Mouse (Mus musculus) MEL (cell line): ENCODE results near the gene Lin52. TPM values are rescaled to one million over a fixed set of nuclear protein-coding genes. Genes with fewer than 3 reads are reported as not detected.

Source experiments
- DNase-seq: peaks from one replicate; pipeline ENCODE4 v3.0.0; 2011; ENCODE audit warnings: low read depth, low spot score
- H3K27ac ChIP-seq: 2 replicates; pipeline ENCODE4 v1.5.1; 2012; ENCODE audit warnings: low read depth, mild to moderate bottlenecking, control low read depth, low read length, moderate library complexity; ENCODE audit not compliant: control insufficient read depth
- H3K27me3 ChIP-seq, 2 experiments: fragments of 150-350 bp in 1 of 2; sonication (generic) in 1 of 2; 2 replicates each; pipeline ENCODE4 v1.6.1; 2012; ENCODE audit warnings: low read length in 2 of 2, mild to moderate bottlenecking in 2 of 2, improper control_type of control experiment in 1 of 2, moderate library complexity in 1 of 2; ENCODE audit not compliant: insufficient read depth in 2 of 2, control insufficient read depth in 1 of 2
- H3K36me3 ChIP-seq, 2 experiments: 2 replicates each; pipeline ENCODE4 v1.6.1; 2012 to 2014; ENCODE audit warnings: low read length in 2 of 2, improper control_type of control experiment in 1 of 2, inconsistent platforms in 1 of 2, mild to moderate bottlenecking in 1 of 2; ENCODE audit not compliant: insufficient read depth in 2 of 2, control insufficient read depth in 1 of 2
- H3K4me1 ChIP-seq, 2 experiments: fragments of 150-350 bp in 1 of 2; sonication (generic) in 1 of 2; 2 replicates each; pipeline ENCODE4 v1.6.1; 2012; ENCODE audit warnings: low read length in 2 of 2, improper control_type of control experiment in 1 of 2, mild to moderate bottlenecking in 1 of 2; ENCODE audit not compliant: insufficient read depth in 2 of 2, control insufficient read depth in 1 of 2
- H3K4me3 ChIP-seq, 2 experiments: fragments of 150-350 bp in 1 of 2; sonication (generic) in 1 of 2; 2 replicates each; pipeline ENCODE4 v1.5.1; 2012; ENCODE audit warnings: low read depth in 2 of 2, low read length in 2 of 2, mild to moderate bottlenecking in 2 of 2, moderate library complexity in 2 of 2, control low read depth in 1 of 2, improper control_type of control experiment in 1 of 2; ENCODE audit not compliant: control insufficient read depth in 1 of 2, insufficient read depth in 1 of 2
- H3K79me2 ChIP-seq: 2 replicates; pipeline ENCODE4 v1.6.1; 2012; ENCODE audit warnings: mild to moderate bottlenecking, low read length, moderate library complexity; ENCODE audit not compliant: control insufficient read depth, poor library complexity, insufficient read depth
- H3K9ac ChIP-seq: 2 replicates; pipeline ENCODE4 v1.6.1; 2012; ENCODE audit warnings: low read depth, mild to moderate bottlenecking, control low read depth, low read length, moderate library complexity; ENCODE audit not compliant: control insufficient read depth, poor library complexity, severe bottlenecking
- H3K9me3 ChIP-seq: fragments of 150-350 bp; sonication (generic); replicated peaks from 2 replicates; pipeline ENCODE4 v1.6.1; 2012; ENCODE audit warnings: mild to moderate bottlenecking, low read length, improper control_type of control experiment, moderate library complexity; ENCODE audit not compliant: insufficient read depth
- BHLHE40 ChIP-seq: IDR thresholded peaks from 2 replicates; pipeline ENCODE4 v1.6.1; 2012; ENCODE audit warnings: low read depth, mild to moderate bottlenecking, inconsistent platforms, low read length, improper control_type of control experiment, borderline replicate concordance
- CTCF ChIP-seq, 3 experiments: IDR thresholded peaks in 2 of 3; conservative IDR thresholded peaks in 1 of 3; 2 replicates each; pipeline ENCODE4 v1.5.1; 2011 to 2012; ENCODE audit warnings: low read length in 3 of 3, low read depth in 2 of 3, mild to moderate bottlenecking in 2 of 3, improper control_type of control experiment in 1 of 3, inconsistent platforms in 1 of 3, mixed read lengths in 1 of 3, moderate library complexity in 1 of 3; ENCODE audit not compliant: control insufficient read depth in 1 of 3, insufficient read depth in 1 of 3, poor library complexity in 1 of 3, severe bottlenecking in 1 of 3
- JUND ChIP-seq: IDR thresholded peaks from 2 replicates; pipeline ENCODE4 v1.6.1; 2011; ENCODE audit warnings: low read depth, mild to moderate bottlenecking, improper control_type of control experiment, low read length
- MAFK ChIP-seq: IDR thresholded peaks from 2 replicates; pipeline ENCODE4 v1.6.1; 2011; ENCODE audit warnings: low read depth, mild to moderate bottlenecking, low read length, improper control_type of control experiment, borderline replicate concordance
- MAX ChIP-seq: IDR thresholded peaks from 2 replicates; pipeline ENCODE4 v1.6.1; 2011; ENCODE audit warnings: low read length, improper control_type of control experiment
- MAZ ChIP-seq: IDR thresholded peaks from 2 replicates; pipeline ENCODE4 v1.6.1; 2012; ENCODE audit warnings: low read depth, mild to moderate bottlenecking, inconsistent platforms, low read length, improper control_type of control experiment
- MYB ChIP-seq: IDR thresholded peaks from 2 replicates; pipeline ENCODE4 v1.6.1; 2011; ENCODE audit warnings: mild to moderate bottlenecking, low read depth, low read length, improper control_type of control experiment
- RAD21 ChIP-seq: IDR thresholded peaks from 2 replicates; pipeline ENCODE4 v1.6.1; 2011; ENCODE audit warnings: mild to moderate bottlenecking, low read depth, low read length, improper control_type of control experiment
- RCOR1 ChIP-seq: IDR thresholded peaks from 2 replicates; pipeline ENCODE4 v1.6.1; 2012; ENCODE audit warnings: low read depth, mild to moderate bottlenecking, inconsistent platforms, low read length, improper control_type of control experiment
- SIN3A ChIP-seq: IDR thresholded peaks from 2 replicates; pipeline ENCODE4 v1.6.1; 2012; ENCODE audit warnings: low read length, improper control_type of control experiment, inconsistent platforms
- SMC3 ChIP-seq: IDR thresholded peaks from 2 replicates; pipeline ENCODE4 v1.6.1; 2011; ENCODE audit warnings: low read depth, low read length, improper control_type of control experiment
- TBP ChIP-seq: IDR thresholded peaks from 2 replicates; pipeline ENCODE4 v1.8.0; 2011; ENCODE audit warnings: low read depth, low read length, improper control_type of control experiment
- TCF12 ChIP-seq: IDR thresholded peaks from 2 replicates; pipeline ENCODE4 v1.6.1; 2014; ENCODE audit warnings: low read depth, mild to moderate bottlenecking, inconsistent platforms, low read length, improper control_type of control experiment, moderate library complexity
- ZC3H11A ChIP-seq: IDR thresholded peaks from 2 replicates; pipeline ENCODE4 v1.6.1; 2012; ENCODE audit warnings: low read depth, mild to moderate bottlenecking, inconsistent platforms, low read length, improper control_type of control experiment
- ZMIZ1 ChIP-seq: IDR thresholded peaks from 2 replicates; pipeline ENCODE4 v1.6.1; 2012; ENCODE audit warnings: low read depth, mild to moderate bottlenecking, inconsistent platforms, low read length, improper control_type of control experiment, moderate library complexity
- polyA plus RNA-seq, 2 experiments: library from polyadenylated mRNA; stranded (reverse) in 1 of 2; unstranded in 1 of 2; fragments of >175 nt in 1 of 2; fragments of >200 nt in 1 of 2; gene quantifications; 2 replicates each; pipeline versions ENCODE4 v1.2.1 to v1.2.4; 2012; ENCODE audit warnings: low replicate concordance in 2 of 2, low read depth in 1 of 2; ENCODE audit not compliant: insufficient read length in 2 of 2, insufficient read depth in 1 of 2, missing spikeins in 1 of 2
- total RNA-seq: library from RNA; depleted of rRNA; stranded (reverse); fragments of 300-350 nt; gene quantifications from 2 replicates; pipeline ENCODE4 v1.2.3, GENCODE M21; 2012

The Lin52 gene
- total and polyA plus RNA-seq, 3 experiments = 6.7 to 7.7 TPM; not detected in 1

GRCm38 (mm10) chr12:84478937-84479336 is 27.7 kb downstream of the Lin52 start (continued):
- no peak for TF ChIP-seq SIN3A
- TF ChIP-seq, all 39 proteins: peak for 0

- TF ChIP-seq MYB = no peak
- no peaks in the 10 kb centered on the region; a peak in 1 of 4 replicates for H3K36me3 ChIP-seq
- DNase-seq = no peak
Observed at GRCm38 (mm10) chr12:84481251-84481650, 30.0 kb downstream of the Lin52 start.

GRCm38 (mm10) chr12:84482778-84483585 is 31.8 kb downstream of the Lin52 start:
- no peak overlapping the region for H3K9ac ChIP-seq
- H3K4me1 ChIP-seq = no peaks in the 10 kb centered on the region
- peaks cover 0 to 5% of the 10 kb centered on the region in 2 experiments; a peak in 3 of 4 replicates for H3K36me3 ChIP-seq
- TF ChIP-seq RCOR1 (no peak), MAZ (no peak), ZC3H11A (no peak), ZMIZ1 (no peak), RAD21 (no peak), MAFK (no peak), CTCF (IDR thresholded peaks at IDR 0.05 in 2 of 3, conservative IDR thresholded peaks at IDR 0.05 in 1 of 3; ENCODE audit: control insufficient read depth in 1 of 3, insufficient read depth in 1 of 3, low read depth in 2 of 3, low read length in 3 of 3, poor library complexity in 1 of 3, severe bottlenecking in 1 of 3) (no peak), TCF12 (no peak), MAX (no peak), JUND (no peak), SIN3A (no peak), BHLHE40 (no peak), TBP (no peak), SMC3 (no peak)
- H3K4me3 ChIP-seq = no peak overlapping the region
- no peaks in the 10 kb centered on the region for H3K79me2 ChIP-seq
- no peaks in the 10 kb centered on the region for H3K9me3 ChIP-seq
- H3K27me3 ChIP-seq = no peaks in the 10 kb centered on the region
- DNase-seq = no peak
- H3K27ac ChIP-seq = no peak overlapping the region

More at GRCm38 (mm10) chr12:84481251-84481650, 30.0 kb downstream of the Lin52 start:
- no peak overlapping the region for H3K4me3 ChIP-seq
- H3K79me2 ChIP-seq = no peaks in the 10 kb centered on the region
- H3K27me3 ChIP-seq = no peaks in the 10 kb centered on the region
- no peaks in the 10 kb centered on the region for H3K9me3 ChIP-seq
- no peak overlapping the region for H3K27ac ChIP-seq
- no peaks in the 10 kb centered on the region for H3K4me1 ChIP-seq
- no peak overlapping the region for H3K9ac ChIP-seq
